Mouse (Mus musculus) G1E (cell line): ENCODE data around the gene Bmx. TPM values are rescaled to one million over a fixed set of nuclear protein-coding genes. Genes with fewer than 3 reads are reported as not detected.

ENCODE experiments used
- ATAC-seq: 2 replicates; pipeline ENCODE4 v1.8.0; 2016; ENCODE audit warnings: mild to moderate bottlenecking; ENCODE audit not compliant: insufficient number of reproducible peaks, poor library complexity, low FRiP score, severe bottlenecking; ENCODE audit errors: extremely low read depth
- DNase-seq: peaks from one replicate; pipeline ENCODE4 v3.0.0; 2012; ENCODE audit warnings: low spot score
- H3K27me3 ChIP-seq: 2 replicates; pipeline ENCODE4 v1.6.1; 2012; ENCODE audit warnings: mild to moderate bottlenecking, low read length, inconsistent platforms; ENCODE audit not compliant: insufficient read depth
- H3K36me3 ChIP-seq: replicated peaks from 2 replicates; pipeline ENCODE3; 2012; ENCODE audit warnings: mild to moderate bottlenecking, inconsistent platforms
- H3K4me1 ChIP-seq: 2 replicates; pipeline ENCODE4 v1.6.1; 2012; ENCODE audit warnings: low read depth, low read length, inconsistent platforms, mixed read lengths; ENCODE audit not compliant: insufficient read depth
- H3K4me3 ChIP-seq: 2 replicates; pipeline ENCODE4 v1.5.1; 2012; ENCODE audit warnings: low read depth, mild to moderate bottlenecking, inconsistent platforms, low read length, moderate library complexity, mixed read lengths
- H3K9me3 ChIP-seq: replicated peaks from 2 replicates; pipeline ENCODE4 v1.6.1; 2012; ENCODE audit warnings: inconsistent platforms
- CTCF ChIP-seq: IDR thresholded peaks from 2 replicates; pipeline ENCODE4 v1.5.1; 2012; ENCODE audit warnings: low read depth, low read length, inconsistent platforms, mixed read lengths
- GATA1 ChIP-seq: IDR thresholded peaks from 2 replicates; pipeline ENCODE4 v1.6.1; 2012; ENCODE audit warnings: borderline replicate concordance, low read length, inconsistent platforms, mixed read lengths
- GATA2 ChIP-seq: IDR thresholded peaks from 2 replicates; pipeline ENCODE4 v1.6.1; 2012; ENCODE audit warnings: low read depth, low read length, inconsistent platforms, borderline replicate concordance
- POLR2AphosphoS5 ChIP-seq: IDR thresholded peaks from 2 replicates; pipeline ENCODE4 v1.6.1; 2012; ENCODE audit warnings: low read depth, low read length, inconsistent platforms; ENCODE audit not compliant: insufficient replicate concordance
- TAL1 ChIP-seq: conservative IDR thresholded peaks from 2 replicates; pipeline ENCODE4 v1.6.1; 2012; ENCODE audit warnings: low read depth, low read length, inconsistent platforms, mixed read lengths
- polyA plus RNA-seq: library from polyadenylated mRNA; stranded (reverse); fragments of >175 nt; gene quantifications from 2 replicates; pipeline ENCODE4 v1.2.3, GENCODE M21; 2012
- total RNA-seq, 2 experiments: library from RNA; stranded (forward) in 1 of 2; stranded (reverse) in 1 of 2; fragments of 200-1000 nt in 1 of 2; fragments of >200 nt in 1 of 2; fragmentation: Nextera tagmentation in 1 of 2; gene quantifications; 2 replicates each; pipeline ENCODE4 v1.2.3; 2014 to 2017

The Bmx gene
- total and polyA plus RNA-seq, 3 experiments = 0.05 TPM; not detected in 2

GRCm38 (mm10) chrX:164154594-164154993 lies 103.4 kb downstream of the Bmx start:
- no peaks in the 10 kb centered on the region for H3K9me3 ChIP-seq
- DNase-seq = no peak
- peaks cover 2% of the 10 kb centered on the region; the same call in 1 of the 2 replicates for H3K4me1 ChIP-seq
- no peaks in the 10 kb centered on the region for H3K36me3 ChIP-seq
- H3K27me3 ChIP-seq = no peaks in the 10 kb centered on the region
- no peak for ATAC-seq
- H3K4me3 ChIP-seq = no peak overlapping the region
- TF ChIP-seq GATA2 (no peak), CTCF (no peak), GATA1 (no peak), POLR2AphosphoS5 (no peak), TAL1 (no peak)

- Histone ChIP-seq H3K36me3 (no peaks in the 10 kb centered on the region), H3K9me3 (no peaks in the 10 kb centered on the region), H3K27me3 (no peaks in the 10 kb centered on the region), H3K4me1 (peaks cover 2% of the 10 kb centered on the region; the same call in 1 of the 2 replicates), H3K4me3 (no peak overlapping the region)
- DNase-seq (no peak), ATAC-seq (no peak)
- TF ChIP-seq POLR2AphosphoS5 (no peak), TAL1 (no peak), CTCF (no peak), GATA2 (no peak), GATA1 (no peak)
These were observed 104.4 kb downstream of the Bmx start for GRCm38 (mm10) chrX:164153606-164154005.

GRCm38 (mm10) chrX:164152703-164153102 lies 105.3 kb downstream of the Bmx start:
- Histone ChIP-seq H3K4me1 (peaks cover 2% of the 10 kb centered on the region; the same call in 1 of the 2 replicates), H3K9me3 (no peaks in the 10 kb centered on the region), H3K27me3 (no peaks in the 10 kb centered on the region), H3K36me3 (no peaks in the 10 kb centered on the region), H3K4me3 (no peak overlapping the region)
- ATAC-seq (no peak), DNase-seq (no peak)
- no peak for TF ChIP-seq GATA1

- no peaks in the 10 kb centered on the region for H3K36me3 ChIP-seq
- no peaks in the 10 kb centered on the region for H3K9me3 ChIP-seq
- no peaks in the 10 kb centered on the region for H3K27me3 ChIP-seq
- no peak for TF ChIP-seq POLR2AphosphoS5
- peak; percentile 83 for TF ChIP-seq TAL1
- DNase-seq (peak; percentile 9), ATAC-seq (peak; percentile 92)
- H3K4me3 ChIP-seq = no peak overlapping the region
- peaks cover 21% of the 10 kb centered on the region for H3K4me1 ChIP-seq
These were observed 112.3 kb downstream of the Bmx start for GRCm38 (mm10) chrX:164145463-164146250.

Other genes with a start within 250 kb of the Bmx start
- 0.23 and 0.39 TPM in 2 replicates for gene Car5b, start 230.2 kb downstream of the Bmx start, total RNA-seq (2014; fragmentation: Nextera tagmentation)
- 0.29 and 0.33 TPM in 2 replicates for gene Car5b, start 230.2 kb downstream of the Bmx start, total RNA-seq (2017)
- gene Car5b, start 230.2 kb downstream of the Bmx start, polyA plus RNA-seq = not detected in 2 replicates
- 17.5 and 19.5 TPM in 2 replicates for gene Siah1b, start 181.7 kb downstream of the Bmx start, total RNA-seq (2014; fragmentation: Nextera tagmentation)
- 17.8 and 19.3 TPM in 2 replicates for gene Siah1b, start 181.7 kb downstream of the Bmx start, total RNA-seq (2017)
- 20.6 and 32.9 TPM in 2 replicates for gene Siah1b, start 181.7 kb downstream of the Bmx start, polyA plus RNA-seq
- not detected in 2 replicates for gene Cltrn, start 169.4 kb downstream of the Bmx start, total RNA-seq (2014; fragmentation: Nextera tagmentation)
- 0.29 and 0.49 TPM in 2 replicates for gene Cltrn, start 169.4 kb downstream of the Bmx start, total RNA-seq (2017)
- gene Cltrn, start 169.4 kb downstream of the Bmx start, polyA plus RNA-seq = 0.04 TPM in 1 of 2 replicates, not detected in the other
- gene Ace2, start 118.9 kb downstream of the Bmx start, total RNA-seq (2014; fragmentation: Nextera tagmentation) = 0.19 TPM in 1 of 2 replicates, not detected in the other
- gene Ace2, start 118.9 kb downstream of the Bmx start, total RNA-seq (2017) = 0.05 and 0.12 TPM in 2 replicates
- not detected in 2 replicates for gene Ace2, start 118.9 kb downstream of the Bmx start, polyA plus RNA-seq
- not detected in 2 replicates for gene Pir, start 11.2 kb upstream of the Bmx start, total RNA-seq (2014; fragmentation: Nextera tagmentation)
- gene Pir, start 11.2 kb upstream of the Bmx start, total RNA-seq (2017) = 0.22 TPM in 1 of 2 replicates, not detected in the other
- gene Pir, start 11.2 kb upstream of the Bmx start, polyA plus RNA-seq = not detected in 2 replicates
- 16.6 TPM in 1 of 2 replicates, not detected in the other for gene Vegfd, start 115.2 kb upstream of the Bmx start, total RNA-seq (2014; fragmentation: Nextera tagmentation)
- gene Vegfd, start 115.2 kb upstream of the Bmx start, total RNA-seq (2017) = 0.06 TPM in 1 of 2 replicates, not detected in the other
- gene Vegfd, start 115.2 kb upstream of the Bmx start, polyA plus RNA-seq = not detected in 2 replicates
- gene Piga, start 161.6 kb upstream of the Bmx start, total RNA-seq (2014; fragmentation: Nextera tagmentation) = 19.3 and 28.4 TPM in 2 replicates
- 26.4 and 27.4 TPM in 2 replicates for gene Piga, start 161.6 kb upstream of the Bmx start, total RNA-seq (2017)
- gene Piga, start 161.6 kb upstream of the Bmx start, polyA plus RNA-seq = 0.63 and 1.0 TPM in 2 replicates
- not detected in 2 replicates for gene Asb11, start 178.8 kb upstream of the Bmx start, total RNA-seq (2014; fragmentation: Nextera tagmentation)
- 0.12 and 0.38 TPM in 2 replicates for gene Asb11, start 178.8 kb upstream of the Bmx start, total RNA-seq (2017)
- not detected in 2 replicates for gene Asb11, start 178.8 kb upstream of the Bmx start, polyA plus RNA-seq
- not detected in 2 replicates for gene Asb9, start 248.1 kb upstream of the Bmx start, total RNA-seq (2014; fragmentation: Nextera tagmentation)
- not detected in 2 replicates for gene Asb9, start 248.1 kb upstream of the Bmx start, total RNA-seq (2017)
- not detected in 2 replicates for gene Asb9, start 248.1 kb upstream of the Bmx start, polyA plus RNA-seq